Mouse (Mus musculus) A20 (cell line): Measurements from ENCODE around the gene Btbd35f23.
"Not testable (repeated sequence)": the region's sequence is repeated elsewhere in the genome, so short reads cannot be mapped to it uniquely, and the experiment has no call there.

Source experiments
- DNase-seq: peaks from one replicate; pipeline ENCODE4 v3.0.0-alpha.2; 2011; ENCODE audit warnings: low read depth, low spot score

Btbd35f23 gene

GRCm38 (mm10) chrX:3076575-3076974 lies at the start of gene Btbd35f23:
Btbd35f23 (plus strand) TSS chrX:3076875.
- not testable (repeated sequence) for DNase-seq
